8 mouse cellular contexts compared by ENCODE assay signal in the genomic region with DNA sequence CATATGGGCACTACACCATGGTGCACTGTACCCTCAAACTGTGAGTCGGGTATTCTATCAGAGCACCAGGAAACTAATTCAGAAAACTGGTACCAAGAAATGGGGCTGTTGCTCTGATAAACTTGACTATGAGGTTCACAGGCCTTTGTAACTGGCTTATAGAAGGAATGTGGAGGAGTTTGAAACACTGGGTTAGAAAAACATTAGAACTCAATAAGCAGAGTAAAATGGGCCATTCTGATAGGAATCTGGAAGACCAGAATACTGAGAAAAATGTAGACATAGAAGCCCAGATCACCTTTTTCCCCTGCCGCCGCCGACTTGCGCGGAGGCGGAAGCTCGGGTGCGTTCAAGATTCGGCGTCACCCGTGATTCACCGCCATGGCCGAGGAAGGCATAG. TPM values are rescaled to one million over a fixed set of nuclear protein-coding genes. Genes with fewer than 3 reads are reported as not detected.
DNase-seq lines count a peak whose midpoint lies in the region; ATAC-seq and TF ChIP-seq lines count a peak whose summit lies in the region.

Rps12-ps3 (plus strand) TSS at position 301 of the 400 bp plus-strand sequence.

- DNase-seq in left cerebral cortex, adult 2 months (ENCODE audit: extremely low spot score in 1 of 2, low spot score in 2 of 2), result no peak
- DNase-seq in left cerebral cortex, adult 9 months (ENCODE audit: low spot score in 2 of 2), result no peak
- no peak for DNase-seq in adrenal gland, postnatal 10 days
- DNase-seq in gastrocnemius, adult 18-20 months (ENCODE audit: low spot score), result no peak
- DNase-seq in left cerebral cortex, adult 8-10 months (ENCODE audit: low spot score in 2 of 2), result no peak
- no peak for DNase-seq in stomach, postnatal 0 days (ENCODE audit: low spot score)
- no peak for DNase-seq in thymus, postnatal 36 days
- DNase-seq in lung, postnatal 25 days (ENCODE audit: low spot score), result no peak

- intact Hi-C loops in left cerebral cortex, adult 2 months (cut with DNase I), result no loop called here

- no peak within 1 kb of the TSS for H3K4me2 ChIP-seq in stomach, postnatal 0 days (replicated peaks; ENCODE audit: low read depth)

- ATAC-seq in stomach, postnatal 0 days (ENCODE audit: low FRiP score, low TSS enrichment), result no peak

- no peak within 1 kb of the TSS for H3K4me3 ChIP-seq in left cerebral cortex, adult 2 months
- H3K4me3 ChIP-seq in stomach, postnatal 0 days (ENCODE audit: low read depth, low read length), result no peak within 1 kb of the TSS

- H3K9ac ChIP-seq in stomach, postnatal 0 days (ENCODE audit: low read length), result no peak within 1 kb of the TSS

- H3K27ac ChIP-seq in left cerebral cortex, adult 2 months, result no peak within 1 kb of the TSS
- H3K27ac ChIP-seq in stomach, postnatal 0 days (replicated peaks), result no peak within 1 kb of the TSS

- TF ChIP-seq CTCF in left cerebral cortex, adult 2 months (IDR thresholded peaks at IDR 0.05), result no peak
- no peak for TF ChIP-seq CTCF in stomach, postnatal 0 days (IDR thresholded peaks at IDR 0.05; ENCODE audit: low read depth)

- H3K9me3 ChIP-seq in stomach, postnatal 0 days (ENCODE audit: control insufficient read depth, low read length), result no peaks in the 10 kb centered on the region

- TF ChIP-seq EP300 in stomach, postnatal 0 days (optimal IDR thresholded peaks at IDR 0.05), result no peak

- 98% methylated on average over 9 of the region's 14 CpGs for WGBS in stomach, postnatal 0 days

- H3K36me3 ChIP-seq in stomach, postnatal 0 days (ENCODE audit: control insufficient read depth, insufficient read depth, low read length), result no peaks in the 10 kb centered on the region

- H3K4me1 ChIP-seq in stomach, postnatal 0 days (replicated peaks; ENCODE audit: control insufficient read depth, insufficient read depth), result no peaks in the 10 kb centered on the region

- no peaks in the 10 kb centered on the region for H3K27me3 ChIP-seq in stomach, postnatal 0 days (ENCODE audit: control insufficient read depth, insufficient read depth, low read length)

RNA-seq across cellular contexts. Expression of gene Rps12-ps3, which starts in this region (rescaled TPM):
- total RNA-seq in left cerebral cortex, adult 2 months (2021), result 100 to 1,000 TPM; 226 to 242 TPM
- total RNA-seq in adrenal gland, postnatal 10 days (2021), result 100 to 1,000 TPM; 647 to 808 TPM
- 100 to 1,000 TPM; 290 to 384 TPM for total RNA-seq in gastrocnemius, adult 18-20 months (2021)
- 100 to 1,000 TPM; 184 to 310 (median 253) TPM for total RNA-seq in left cerebral cortex, adult 8-10 months (2022)
- 13.0 and 25.1 TPM in 2 replicates for polyA plus RNA-seq in stomach, postnatal 0 days (2015; fragmentation: Nextera tagmentation; extraction: Ambion mirVana)
